Mouse (Mus musculus) liver, adult 2 months (tissue): ENCODE results near the gene Wdr19.

ENCODE experiments used
- CTCF ChIP-seq: fragments of 200-500 bp; IDR thresholded peaks from 2 replicates; pipeline ENCODE4 v1.5.1; 2011; ENCODE audit warnings: low read depth, low read length, control low read depth
- POLR2A ChIP-seq: fragments of 200-500 bp; IDR thresholded peaks from 2 replicates; pipeline ENCODE4 v1.6.1; 2011; ENCODE audit warnings: low read length, control low read depth; ENCODE audit not compliant: insufficient read depth; ENCODE audit errors: extremely low read depth

- TF ChIP-seq CTCF (no peak), POLR2A (no peak)
Measured at GRCm38 (mm10) chr5:65273966-65274365, 74.5 kb downstream of the Wdr19 start.
